Comparison of ENCODE assay signal across 8 mouse cellular contexts in the genomic region with DNA sequence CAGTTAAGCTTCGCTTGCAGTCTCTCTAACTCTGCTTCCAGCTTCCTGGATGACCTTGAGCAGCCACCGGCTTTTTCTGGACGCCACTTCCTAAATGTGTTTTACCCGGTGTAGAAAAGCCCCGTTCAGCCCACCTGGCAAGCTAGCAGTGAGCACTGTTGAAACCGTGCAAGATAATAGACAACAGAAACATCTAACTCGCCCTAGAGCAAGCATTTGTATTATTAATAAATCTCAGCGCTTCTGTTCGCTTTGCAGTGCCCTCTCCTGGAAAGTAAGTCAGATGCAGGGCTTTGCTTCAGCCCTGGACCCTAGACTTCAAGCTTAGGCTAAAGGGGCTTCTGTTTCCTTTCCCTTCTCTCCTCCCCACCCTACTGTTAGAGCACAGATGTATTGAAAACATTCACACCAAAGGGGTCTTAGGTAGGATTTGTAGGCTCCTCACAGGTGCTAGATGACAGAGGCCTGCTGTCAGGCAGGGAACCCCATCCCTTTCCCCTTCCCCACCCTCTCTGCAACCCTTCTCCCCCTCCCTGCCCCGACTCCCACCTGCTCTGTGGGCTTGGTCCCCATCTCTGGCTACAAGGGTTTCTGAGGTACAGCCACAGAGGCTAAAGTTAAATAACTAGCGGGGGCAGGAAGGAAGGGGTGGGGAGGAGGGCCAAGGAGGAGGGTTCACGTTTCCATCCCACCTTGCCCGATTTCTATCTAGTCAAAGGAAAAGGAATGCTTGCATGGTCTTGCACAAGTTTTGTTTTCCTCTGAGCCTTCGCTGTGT. TPM values are rescaled to one million over a fixed set of nuclear protein-coding genes. Genes with fewer than 3 reads are reported as not detected.
DNase-seq lines count a peak whose midpoint lies in the region; ATAC-seq and TF ChIP-seq lines count a peak whose summit lies in the region.

A gene (minus strand): TSS at position 593 of the 778 bp plus-strand sequence.

- peak within 1 kb of the TSS; percentile 84 for H3K4me2 ChIP-seq in embryonic facial prominence, embryonic 14.5 days (ENCODE audit: low read depth, low read length)
- H3K4me2 ChIP-seq in intestine, postnatal 0 days (replicated peaks; ENCODE audit: low read depth), result peak within 1 kb of the TSS; percentile 68
- peak within 1 kb of the TSS; percentile 59 for H3K4me2 ChIP-seq in neural tube, embryonic 14.5 days (ENCODE audit: low read depth, low read length)

- no peak for ATAC-seq in embryonic facial prominence, embryonic 14.5 days (ENCODE audit: low read depth)
- ATAC-seq in intestine, postnatal 0 days, result no peak
- ATAC-seq in neural tube, embryonic 14.5 days (ENCODE audit: low read depth), result no peak
- ATAC-seq in erythroid progenitor cell, adult 5-6 weeks (replicated peaks; ENCODE audit: low FRiP score, poor library complexity, severe bottlenecking), result no peak

- DNase-seq in adrenal gland, adult 2 months, result peak; percentile 44
- DNase-seq in adrenal gland, postnatal 25 days, result no peak
- peak; percentile 49 for DNase-seq in 3134 (ENCODE audit: extremely low read depth, insufficient read length, low spot score)
- DNase-seq in embryonic facial prominence, embryonic 14.5 days (ENCODE audit: low spot score), result peak; percentile 59
- no peak for DNase-seq in left cerebral cortex, adult 9 months (ENCODE audit: low spot score in 2 of 2)

- H3K36me3 ChIP-seq in embryonic facial prominence, embryonic 14.5 days (ENCODE audit: control insufficient read depth, insufficient read depth, low read length), result no peaks in the 10 kb centered on the region
- no peaks in the 10 kb centered on the region for H3K36me3 ChIP-seq in intestine, postnatal 0 days (ENCODE audit: control insufficient read depth, insufficient read depth)
- H3K36me3 ChIP-seq in neural tube, embryonic 14.5 days (ENCODE audit: control insufficient read depth, insufficient read depth, low read length), result no peaks in the 10 kb centered on the region

- peak within 1 kb of the TSS; percentile 37 for H3K4me3 ChIP-seq in embryonic facial prominence, embryonic 14.5 days (ENCODE audit: low read depth, low read length)
- peak within 1 kb of the TSS; percentile 28 for H3K4me3 ChIP-seq in intestine, postnatal 0 days (ENCODE audit: low read depth, low read length)
- H3K4me3 ChIP-seq in neural tube, embryonic 14.5 days (ENCODE audit: low read depth, low read length), result peak within 1 kb of the TSS; percentile 36

- peaks cover 30% of the 10 kb centered on the region for H3K4me1 ChIP-seq in embryonic facial prominence, embryonic 14.5 days (ENCODE audit: control insufficient read depth, insufficient read depth, low read length)
- H3K4me1 ChIP-seq in intestine, postnatal 0 days (replicated peaks; ENCODE audit: control insufficient read depth, insufficient read depth, low read length), result peaks cover 11% of the 10 kb centered on the region
- peaks cover 45% of the 10 kb centered on the region for H3K4me1 ChIP-seq in neural tube, embryonic 14.5 days (ENCODE audit: control insufficient read depth, insufficient read depth, low read length)

- TF ChIP-seq CTCF in intestine, postnatal 0 days (IDR thresholded peaks at IDR 0.05; ENCODE audit: low read depth), result peak; percentile 65

- no peak within 1 kb of the TSS for H3K27ac ChIP-seq in embryonic facial prominence, embryonic 14.5 days (replicated peaks; ENCODE audit: low read depth, low read length)
- no peak within 1 kb of the TSS for H3K27ac ChIP-seq in intestine, postnatal 0 days (ENCODE audit: low read depth, low read length)
- peak within 1 kb of the TSS; percentile 72 for H3K27ac ChIP-seq in neural tube, embryonic 14.5 days (ENCODE audit: low read depth, low read length)

- peaks cover 44% of the 10 kb centered on the region for H3K27me3 ChIP-seq in embryonic facial prominence, embryonic 14.5 days (replicated peaks; ENCODE audit: control insufficient read depth, insufficient read depth, low read length)
- H3K27me3 ChIP-seq in intestine, postnatal 0 days (replicated peaks; ENCODE audit: control insufficient read depth, insufficient read depth, low read length), result peaks cover 12% of the 10 kb centered on the region
- peaks cover 13% of the 10 kb centered on the region for H3K27me3 ChIP-seq in neural tube, embryonic 14.5 days (ENCODE audit: control insufficient read depth, insufficient read depth, low read length)

- peak within 1 kb of the TSS; percentile 62; the same call in 1 of the 2 replicates for H3K9ac ChIP-seq in embryonic facial prominence, embryonic 14.5 days (ENCODE audit: low read depth, low read length)
- H3K9ac ChIP-seq in intestine, postnatal 0 days (ENCODE audit: low read depth, low read length), result peak within 1 kb of the TSS; percentile 42
- H3K9ac ChIP-seq in neural tube, embryonic 14.5 days (replicated peaks; ENCODE audit: low read depth, low read length), result peak within 1 kb of the TSS; percentile 54

- no peaks in the 10 kb centered on the region for H3K9me3 ChIP-seq in embryonic facial prominence, embryonic 14.5 days (ENCODE audit: control insufficient read depth, low read length)
- no peaks in the 10 kb centered on the region for H3K9me3 ChIP-seq in intestine, postnatal 0 days (ENCODE audit: control insufficient read depth)
- no peaks in the 10 kb centered on the region for H3K9me3 ChIP-seq in neural tube, embryonic 14.5 days (ENCODE audit: control insufficient read depth, low read length)

- 20% methylated on average over 14 of the region's 14 CpGs for WGBS in embryonic facial prominence, embryonic 14.5 days
- WGBS in intestine, postnatal 0 days, result 38% methylated on average over 14 of the region's 14 CpGs
- WGBS in neural tube, embryonic 14.5 days, result 14% methylated on average over 14 of the region's 14 CpGs

RNA-seq across cellular contexts. Expression of the gene that starts here (rescaled TPM):
- total RNA-seq in adrenal gland, adult 2 months (2021), result under 1 TPM; 0.26 to 0.83 TPM
- polyA plus RNA-seq in adrenal gland, adult 2 months (2012; rRNA removed), result 0.84 and 1.6 TPM in 2 replicates
- 0.18 TPM in 1 of 2 replicates, not detected in the other for total RNA-seq in adrenal gland, postnatal 25 days (2021)
- polyA plus RNA-seq in embryonic facial prominence, embryonic 14.5 days (2014; fragmentation: Nextera tagmentation; extraction: Ambion mirVana), result 0.28 TPM in 1 of 2 replicates, not detected in the other
- polyA plus RNA-seq in intestine, postnatal 0 days (2015; fragmentation: Nextera tagmentation; extraction: Ambion mirVana), result 0.13 and 0.22 TPM in 2 replicates
- 0.12 and 0.30 TPM in 2 replicates for polyA plus RNA-seq in neural tube, embryonic 14.5 days (2014; fragmentation: Nextera tagmentation; extraction: Ambion mirVana)
- total RNA-seq in erythroid progenitor cell, adult 5-6 weeks (2015; ENCODE audit: low replicate concordance), result not detected in 2 replicates
- not detected in 2 replicates for total RNA-seq in erythroid progenitor cell, adult 5-6 weeks (2017; ENCODE audit: low replicate concordance)

Comparison
In these comparisons a context has a peak if more than half of its experiments do, and no peak if none do; other contexts are left out.
1. DNase-seq: peak in adrenal gland, adult 2 months (single experiment) and 3134 (single experiment); none in adrenal gland, postnatal 25 days (single experiment) and left cerebral cortex, adult 9 months (0 of 2).
2. Peak in DNase-seq, H3K4me3 ChIP-seq, H3K9ac ChIP-seq and H3K4me2 ChIP-seq in embryonic facial prominence, embryonic 14.5 days; RNA of the gene not detected or under 1 TPM.
3. Peak in every context shown above with its lines, with median percentiles within 50 percentile points of each other: H3K4me2 ChIP-seq, H3K4me3 ChIP-seq and H3K9ac ChIP-seq.